Mouse (Mus musculus) kidney, adult 2 months (tissue): Measurements from ENCODE around the gene Tmem183a.

Experiments used
- CTCF ChIP-seq: fragments of 200-500 bp; conservative IDR thresholded peaks from 2 replicates; pipeline ENCODE4 v1.5.1; 2011; ENCODE audit warnings: low read depth, mild to moderate bottlenecking, control low read depth, low read length, moderate library complexity, mixed read lengths; ENCODE audit not compliant: insufficient read depth, insufficient read length
- POLR2A ChIP-seq: fragments of 200-500 bp; IDR thresholded peaks from one replicate; pipeline ENCODE4 v1.6.1; 2011; ENCODE audit warnings: low read depth, low read length, control low read depth

GRCm38 (mm10) chr1:134381051-134381450 is 19.3 kb upstream of the Tmem183a start:
- no peak for TF ChIP-seq POLR2A
- TF ChIP-seq CTCF = no peak
